Mouse (Mus musculus) hindlimb bud, embryonic 11.5 days (tissue): ENCODE measurements at regions not wholly inside any gene's neighbourhood (a gene's known extent, or its start where the extent isn't known, plus 50 kb on each side); places are given as distances from the start of the nearest gene placed in this dataset.

Experiments
- DNase-seq: peaks from one replicate; pipeline ENCODE4 v3.0.0-alpha.2; 2012; ENCODE audit warnings: low read depth, low spot score; ENCODE audit errors: extremely low spot score

DNA sequence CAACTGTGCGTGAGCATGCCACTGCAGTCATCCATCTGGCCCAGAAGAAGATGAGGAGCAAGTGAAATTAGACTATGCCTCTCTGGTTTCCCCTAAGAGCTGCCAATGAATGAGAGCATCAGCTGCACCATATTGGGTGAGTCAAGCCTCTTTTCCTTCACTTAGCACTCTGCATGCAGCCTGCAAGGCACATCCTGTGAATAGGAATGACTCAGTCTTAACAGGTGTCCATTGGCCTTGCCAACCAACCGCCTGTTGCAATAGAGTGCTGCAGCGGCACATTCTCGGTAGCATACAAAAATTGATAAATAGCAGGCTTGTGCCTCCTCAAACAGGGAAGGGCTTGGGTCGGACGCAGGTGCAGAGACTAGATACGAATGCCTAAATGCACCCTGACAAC is 808.7 kb downstream of the Gsdmc2 start:
- DNase-seq = no peak

DNA sequence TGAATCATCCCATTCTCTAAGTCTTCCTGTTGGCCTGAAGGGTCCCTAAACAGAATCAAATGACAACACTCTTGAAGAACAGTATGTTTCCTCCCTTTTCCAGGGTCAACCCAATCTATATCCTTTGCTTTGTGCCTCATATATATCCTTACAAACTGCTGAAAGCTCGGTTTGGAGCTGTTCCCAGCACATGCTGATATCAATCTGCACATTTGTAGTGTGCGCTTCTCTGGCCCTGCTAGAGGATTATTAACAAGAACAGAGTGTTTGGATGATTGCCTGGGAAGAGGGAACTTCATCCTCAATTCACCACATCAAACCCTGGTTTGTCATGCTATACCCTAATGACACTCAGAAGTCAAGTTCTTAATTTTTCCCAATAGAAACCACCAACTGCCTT is 824.2 kb downstream of the Gsdmc2 start:
- no peak for DNase-seq

DNA sequence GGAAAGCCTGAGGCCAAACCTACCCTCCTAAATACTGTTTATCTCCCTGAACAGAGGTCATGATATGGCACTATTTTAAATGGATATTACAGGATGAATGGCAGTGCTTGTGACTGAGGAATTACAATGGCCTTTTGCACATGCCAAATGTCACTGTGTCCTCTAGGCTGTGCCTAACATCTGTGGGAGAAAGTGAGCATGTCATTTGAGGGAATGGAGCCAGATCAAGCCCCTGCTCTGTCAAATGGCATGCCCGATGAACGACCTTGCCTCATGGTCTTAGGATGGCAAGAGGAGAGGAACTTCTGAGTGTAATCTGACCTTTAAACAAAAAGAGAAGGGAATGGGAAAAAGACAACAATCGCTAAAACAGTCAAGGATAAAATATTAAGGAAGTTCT is 827.0 kb downstream of the Gsdmc2 start:
- DNase-seq = no peak

GRCm38 (mm10) chr15:63006471-63007228 is 838.3 kb downstream of the Gsdmc2 start:
- no peak for DNase-seq

- DNase-seq = no peak
These were observed 850.3 kb downstream of the Gsdmc2 start for GRCm38 (mm10) chr15:62994691-62995090.

- no peak for DNase-seq
These were observed 858.1 kb downstream of the Gsdmc2 start for GRCm38 (mm10) chr15:62986871-62987270.

- DNase-seq = no peak
These were observed 858.8 kb downstream of the Gsdmc2 start for GRCm38 (mm10) chr15:62986147-62986546.

DNA sequence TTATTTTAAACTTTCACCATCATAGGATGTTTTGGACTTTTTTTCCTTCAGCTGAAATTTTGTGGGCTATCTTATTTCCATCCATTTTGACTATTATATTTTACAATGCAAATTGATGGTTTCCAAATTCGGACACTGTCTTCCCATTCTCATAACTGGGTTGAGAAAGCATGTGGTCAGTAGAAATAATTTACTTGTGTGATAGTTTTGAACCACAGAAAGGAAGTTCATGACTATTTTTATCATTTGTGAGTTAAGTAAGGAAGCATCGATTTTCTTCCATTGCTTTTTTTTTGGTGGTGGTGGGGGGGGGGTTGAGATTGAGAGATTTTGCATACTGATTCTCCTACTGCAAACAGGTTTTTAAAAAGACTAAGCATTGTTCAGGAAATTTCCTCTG is 874.4 kb downstream of the Gsdmc2 start:
- no peak for DNase-seq

DNA sequence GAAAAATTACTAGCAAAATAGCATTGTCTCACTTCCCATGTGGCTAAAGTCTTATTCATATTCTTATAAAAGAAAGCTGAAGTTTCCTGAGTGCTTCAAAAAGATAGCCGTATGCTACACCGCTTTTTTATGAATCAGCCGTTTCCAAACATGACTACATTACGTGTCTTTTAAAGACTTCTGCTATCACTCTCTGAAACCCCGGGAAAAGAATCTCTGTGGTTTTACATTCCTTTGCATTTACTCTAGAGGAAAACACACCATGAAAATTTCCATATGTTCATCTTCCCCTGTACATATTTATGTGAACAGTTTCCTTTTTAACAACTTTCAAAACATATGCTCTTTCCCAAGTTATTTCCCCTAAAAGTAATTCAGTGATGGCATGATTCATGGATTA is 882.3 kb downstream of the Gsdmc2 start:
- DNase-seq = no peak

- DNase-seq = no peak
These were observed 884.4 kb downstream of the Gsdmc2 start for GRCm38 (mm10) chr15:62960623-62961022.

DNA sequence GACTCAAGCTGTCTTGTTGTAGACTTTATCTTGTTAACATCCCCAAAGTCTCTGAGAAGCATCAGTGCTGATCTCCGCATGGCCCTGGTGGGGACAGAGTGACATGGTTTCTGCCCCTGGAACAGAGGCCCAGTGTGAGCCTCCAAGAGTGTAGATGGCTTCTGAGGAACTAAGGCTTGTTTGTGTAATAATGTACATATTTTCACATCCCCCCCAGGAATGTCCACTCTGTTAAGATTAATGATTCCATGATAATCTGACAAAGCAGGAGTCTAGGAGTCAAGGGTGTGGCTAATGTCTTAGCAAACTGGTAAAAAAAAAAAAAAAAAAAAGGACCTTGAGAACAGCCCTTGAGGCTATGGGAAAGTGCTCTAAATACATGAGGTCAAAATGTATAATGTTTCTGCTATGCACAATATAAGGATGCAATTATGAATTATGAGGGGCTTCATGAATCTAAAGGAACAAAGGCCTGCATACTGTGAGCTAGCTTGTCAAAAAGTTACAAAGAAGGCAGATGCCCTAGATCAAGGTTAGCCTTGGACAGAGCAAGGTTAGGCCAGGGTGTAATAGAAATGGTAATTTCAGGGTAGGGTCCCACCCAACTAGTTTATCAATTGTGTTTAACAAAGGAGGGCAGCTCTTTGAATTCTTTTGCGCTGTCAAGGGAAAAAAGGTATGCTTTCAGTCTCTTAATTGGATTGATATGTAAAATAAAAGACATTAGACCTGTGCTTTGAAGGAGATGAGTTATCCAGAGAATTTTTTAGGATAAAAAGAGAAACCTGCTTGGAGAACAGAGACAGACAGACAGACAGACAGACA is 886.3 kb downstream of the Gsdmc2 start:
- no peak for DNase-seq

GRCm38 (mm10) chr15:62954889-62955288 is 890.1 kb downstream of the Gsdmc2 start:
- DNase-seq = no peak

- DNase-seq = no peak
These were observed 890.6 kb downstream of the Gsdmc2 start for GRCm38 (mm10) chr15:62954322-62954820.

- DNase-seq = no peak
These were observed 891.6 kb downstream of the Gsdmc2 start for GRCm38 (mm10) chr15:62953215-62953941.

DNA sequence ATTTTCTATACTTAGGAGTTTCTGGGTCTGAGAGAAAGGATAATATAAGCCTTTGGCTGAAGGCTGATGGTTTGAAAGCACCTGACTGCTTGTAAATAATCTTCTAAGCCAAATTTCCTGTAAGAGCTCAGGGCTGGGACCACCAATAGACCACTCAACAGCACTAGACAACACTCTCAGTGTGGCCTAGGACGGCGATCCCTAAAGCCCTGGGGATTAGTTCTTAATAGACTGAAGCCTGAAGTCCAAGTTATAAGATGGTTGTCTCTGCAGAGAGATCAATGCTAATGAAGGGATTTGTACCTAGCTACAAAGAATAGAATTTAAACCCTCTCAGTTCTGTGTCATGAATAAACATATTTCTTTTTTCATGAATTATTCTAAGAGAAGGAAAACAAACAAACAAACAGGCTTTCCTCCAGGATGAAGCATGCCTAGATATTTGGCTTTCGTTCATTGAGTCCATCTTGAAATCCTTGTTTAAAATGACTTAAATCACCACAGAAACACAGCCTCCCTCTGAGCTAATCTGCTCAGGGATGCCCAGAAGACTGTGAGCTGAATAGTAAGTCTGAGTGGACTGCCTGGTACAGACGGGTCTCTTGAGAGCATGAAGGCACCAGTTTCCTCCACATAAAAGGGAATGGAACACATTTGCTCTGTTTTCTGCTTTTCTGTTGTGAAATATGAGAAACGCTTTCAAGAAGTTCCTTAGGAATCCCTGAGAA is 892.3 kb downstream of the Gsdmc2 start:
- no peak for DNase-seq

GRCm38 (mm10) chr15:62939416-62939815 is 905.6 kb downstream of the Gsdmc2 start:
- DNase-seq = no peak

GRCm38 (mm10) chr15:62937756-62938155 is 907.2 kb downstream of the Gsdmc2 start:
- DNase-seq = no peak

DNA sequence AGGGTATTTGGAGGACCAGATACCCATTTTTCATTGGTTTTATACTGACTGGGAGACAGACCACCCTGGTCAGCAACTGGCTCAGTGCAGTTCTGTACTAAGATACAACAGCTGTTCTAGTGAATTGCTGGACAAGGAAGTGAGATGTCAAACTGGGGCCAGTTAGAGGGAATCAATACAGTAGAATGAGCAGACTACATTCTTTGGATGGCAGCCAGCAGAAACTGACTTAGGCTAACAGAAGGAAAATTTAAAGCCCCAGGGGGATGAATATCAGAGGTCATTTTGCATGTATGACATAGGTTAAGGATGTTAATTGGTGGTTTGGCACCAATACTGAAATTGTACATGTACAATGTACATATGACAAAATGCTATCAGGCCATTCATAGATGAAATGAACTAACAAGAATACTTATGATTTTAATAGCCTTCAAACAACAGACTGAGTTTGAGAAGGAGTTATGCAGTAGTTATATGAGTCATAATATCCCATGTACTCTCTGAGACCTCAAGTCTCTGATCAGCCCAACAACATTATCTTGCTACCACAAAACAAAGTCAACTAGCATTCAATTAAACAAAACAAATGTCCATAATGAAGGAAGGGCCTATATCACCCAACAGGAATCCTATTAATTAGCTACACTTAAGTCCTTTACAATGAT is 910.3 kb downstream of the Gsdmc2 start:
- no peak for DNase-seq

DNA sequence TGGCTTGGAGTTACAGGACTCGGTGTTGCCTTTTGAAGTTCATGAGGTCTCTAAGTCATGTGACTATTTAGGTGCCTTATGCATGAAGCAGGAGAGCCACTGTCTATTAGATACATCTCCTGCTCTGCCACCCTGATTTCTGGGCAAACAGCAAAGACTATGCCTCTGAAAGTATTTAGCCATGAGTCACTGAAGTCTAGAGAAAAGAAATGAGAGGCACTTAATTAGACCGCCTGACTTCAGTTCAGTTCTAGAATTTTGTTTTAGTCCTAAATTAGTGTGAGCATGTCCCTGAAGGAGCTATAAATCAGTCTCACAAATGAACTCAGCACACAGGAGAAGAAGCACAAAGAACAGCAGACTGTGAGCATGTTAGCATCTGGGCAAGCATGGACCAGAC is 924.5 kb downstream of the Gsdmc2 start:
- DNase-seq = no peak

GRCm38 (mm10) chr15:62919264-62919663 is 925.7 kb downstream of the Gsdmc2 start:
- no peak for DNase-seq
